Mouse (Mus musculus) testis, adult 2 months (tissue): Measurements from ENCODE around the gene Ston1.

Experiments
- CTCF ChIP-seq: fragments of 200-500 bp; IDR thresholded peaks from 2 replicates; pipeline ENCODE4 v1.5.1; 2012; ENCODE audit warnings: low read depth, mild to moderate bottlenecking, inconsistent platforms, low read length, moderate library complexity; ENCODE audit not compliant: control insufficient read depth, insufficient read depth, insufficient replicate concordance
- POLR2A ChIP-seq: fragments of 200-500 bp; IDR thresholded peaks from 2 replicates; pipeline ENCODE4 v1.6.1; 2012; ENCODE audit warnings: low read depth, mild to moderate bottlenecking, inconsistent platforms, low read length, moderate library complexity; ENCODE audit not compliant: control insufficient read depth

GRCm38 (mm10) chr17:88611057-88611456 lies 13.6 kb downstream of the Ston1 start:
- no peak for TF ChIP-seq POLR2A
- no peak for TF ChIP-seq CTCF
